Mouse (Mus musculus): ENCODE data around the gene Acap1. TPM values are rescaled to one million over a fixed set of nuclear protein-coding genes. Genes with fewer than 3 reads are reported as not detected.

The Acap1 gene
- polyA plus RNA-seq, 1 experiment from 2014 or later = 6.8 TPM

GRCm38 (mm10) chr11:69927501-69927900, 32.2 kb upstream of the Acap1 start:
- H3K9ac ChIP-seq (ENCODE audit: low read depth, low read length) = no peak overlapping the region
- H3K4me1 ChIP-seq (ENCODE audit: control insufficient read depth, low read depth, low read length) = peaks cover 17% of the 10 kb centered on the region
- no peak overlapping the region for H3K4me3 ChIP-seq (ENCODE audit: low read depth, low read length)
- no peak overlapping the region for H3K27ac ChIP-seq (ENCODE audit: low read length)
- H3K27me3 ChIP-seq (ENCODE audit: control insufficient read depth, insufficient read depth, low read depth, low read length) = no peaks in the 10 kb centered on the region
- 86% methylated on average over 2 of the region's 2 CpGs for WGBS (ENCODE audit: insufficient replicate concordance)
- ATAC-seq (ENCODE audit: low read depth) = no peak
- no peaks in the 10 kb centered on the region for H3K9me3 ChIP-seq (replicated peaks; ENCODE audit: control insufficient read depth, low read length)
- no peak overlapping the region for H3K4me2 ChIP-seq (ENCODE audit: low read depth, low read length)
- H3K36me3 ChIP-seq (ENCODE audit: control insufficient read depth, insufficient read depth) = no peaks in the 10 kb centered on the region

GRCm38 (mm10) chr11:69922796-69923195, 27.5 kb upstream of the Acap1 start:
- peak overlapping the region; percentile 99 for H3K27ac ChIP-seq (ENCODE audit: low read length)
- no peaks in the 10 kb centered on the region for H3K27me3 ChIP-seq (ENCODE audit: control insufficient read depth, insufficient read depth, low read depth, low read length)
- H3K9ac ChIP-seq (ENCODE audit: low read depth, low read length) = peak overlapping the region; percentile 80
- H3K9me3 ChIP-seq (replicated peaks; ENCODE audit: control insufficient read depth, low read length) = no peaks in the 10 kb centered on the region
- ATAC-seq (ENCODE audit: low read depth) = no peak
- H3K4me1 ChIP-seq (ENCODE audit: control insufficient read depth, low read depth, low read length) = peaks cover 37% of the 10 kb centered on the region
- peak overlapping the region; percentile 96 for H3K4me3 ChIP-seq (ENCODE audit: low read depth, low read length)
- peaks cover 13% of the 10 kb centered on the region for H3K36me3 ChIP-seq (ENCODE audit: control insufficient read depth, insufficient read depth)
- 66% methylated on average over 3 of the region's 3 CpGs for WGBS (ENCODE audit: insufficient replicate concordance)
- H3K4me2 ChIP-seq (ENCODE audit: low read depth, low read length) = peak overlapping the region; percentile 92

- 2% methylated on average over 12 of the region's 12 CpGs for WGBS (ENCODE audit: insufficient replicate concordance)
- H3K36me3 ChIP-seq (ENCODE audit: control insufficient read depth, insufficient read depth) = peaks cover 19% of the 10 kb centered on the region
- peak overlapping the region; percentile 96 for H3K4me3 ChIP-seq (ENCODE audit: low read depth, low read length)
- H3K27ac ChIP-seq (ENCODE audit: low read length) = peak overlapping the region; percentile 99
- H3K27me3 ChIP-seq (ENCODE audit: control insufficient read depth, insufficient read depth, low read depth, low read length) = no peaks in the 10 kb centered on the region
- no peaks in the 10 kb centered on the region for H3K9me3 ChIP-seq (replicated peaks; ENCODE audit: control insufficient read depth, low read length)
- peak overlapping the region; percentile 92 for H3K4me2 ChIP-seq (ENCODE audit: low read depth, low read length)
- peaks cover 43% of the 10 kb centered on the region for H3K4me1 ChIP-seq (ENCODE audit: control insufficient read depth, low read depth, low read length)
- peak overlapping the region; percentile 80 for H3K9ac ChIP-seq (ENCODE audit: low read depth, low read length)
- no peak for ATAC-seq (ENCODE audit: low read depth)
These were observed 26.8 kb upstream of the Acap1 start for GRCm38 (mm10) chr11:69922012-69922756.

- peak within 1 kb of the TSS; percentile 98 for H3K9ac ChIP-seq (ENCODE audit: low read depth, low read length)
- H3K36me3 ChIP-seq (ENCODE audit: control insufficient read depth, insufficient read depth) = peaks cover 25% of the 10 kb centered on the region
- peak within 1 kb of the TSS; percentile 96 for H3K4me3 ChIP-seq (ENCODE audit: low read depth, low read length)
- H3K27me3 ChIP-seq (ENCODE audit: control insufficient read depth, insufficient read depth, low read depth, low read length) = no peaks in the 10 kb centered on the region
- ATAC-seq (ENCODE audit: low read depth) = peak; percentile 90
- H3K4me1 ChIP-seq (ENCODE audit: control insufficient read depth, low read depth, low read length) = peaks cover 51% of the 10 kb centered on the region
- no peaks in the 10 kb centered on the region for H3K9me3 ChIP-seq (replicated peaks; ENCODE audit: control insufficient read depth, low read length)
- peak within 1 kb of the TSS; percentile 92 for H3K4me2 ChIP-seq (ENCODE audit: low read depth, low read length)
- H3K27ac ChIP-seq (ENCODE audit: low read length) = peak within 1 kb of the TSS; percentile 99
- under 1% methylated on average over 78 of the region's 78 CpGs for WGBS (ENCODE audit: insufficient replicate concordance)
These were observed 26.0 kb upstream of the Acap1 start, which contains the start of gene Eif5a for GRCm38 (mm10) chr11:69921114-69922011. TSS of gene Eif5a (minus strand) at chr11:69921958.

- peak overlapping the region; percentile 98 for H3K9ac ChIP-seq (ENCODE audit: low read depth, low read length)
- peak overlapping the region; percentile 99 for H3K27ac ChIP-seq (ENCODE audit: low read length)
- ATAC-seq (ENCODE audit: low read depth) = peak; percentile 7
- peaks cover 60% of the 10 kb centered on the region for H3K4me1 ChIP-seq (ENCODE audit: control insufficient read depth, low read depth, low read length)
- no peaks in the 10 kb centered on the region for H3K9me3 ChIP-seq (replicated peaks; ENCODE audit: control insufficient read depth, low read length)
- H3K27me3 ChIP-seq (ENCODE audit: control insufficient read depth, insufficient read depth, low read depth, low read length) = no peaks in the 10 kb centered on the region
- peaks cover 33% of the 10 kb centered on the region for H3K36me3 ChIP-seq (ENCODE audit: control insufficient read depth, insufficient read depth)
- peak overlapping the region; percentile 96 for H3K4me3 ChIP-seq (ENCODE audit: low read depth, low read length)
- peak overlapping the region; percentile 90 for H3K4me2 ChIP-seq (ENCODE audit: low read depth, low read length)
- WGBS (ENCODE audit: insufficient replicate concordance) = under 1% methylated on average over 47 of the region's 65 CpGs
These were observed 25.1 kb upstream of the Acap1 start for GRCm38 (mm10) chr11:69920266-69921031.

- ATAC-seq (ENCODE audit: low read depth) = peak; percentile 41
- no peaks in the 10 kb centered on the region for H3K27me3 ChIP-seq (ENCODE audit: control insufficient read depth, insufficient read depth, low read depth, low read length)
- H3K4me1 ChIP-seq (ENCODE audit: control insufficient read depth, low read depth, low read length) = peaks cover 66% of the 10 kb centered on the region
- under 1% methylated on average over 17 of the region's 17 CpGs for WGBS (ENCODE audit: insufficient replicate concordance)
- peak overlapping the region; percentile 99 for H3K27ac ChIP-seq (ENCODE audit: low read length)
- H3K36me3 ChIP-seq (ENCODE audit: control insufficient read depth, insufficient read depth) = peaks cover 38% of the 10 kb centered on the region
- peak overlapping the region; percentile 96 for H3K4me3 ChIP-seq (ENCODE audit: low read depth, low read length)
- no peaks in the 10 kb centered on the region for H3K9me3 ChIP-seq (replicated peaks; ENCODE audit: control insufficient read depth, low read length)
- peak overlapping the region; percentile 98 for H3K9ac ChIP-seq (ENCODE audit: low read depth, low read length)
- peak overlapping the region; percentile 90 for H3K4me2 ChIP-seq (ENCODE audit: low read depth, low read length)
These were observed 24.4 kb upstream of the Acap1 start for GRCm38 (mm10) chr11:69919661-69920265.

- no peak for ATAC-seq (ENCODE audit: low read depth)
These were observed 23.7 kb upstream of the Acap1 start for GRCm38 (mm10) chr11:69919053-69919452.

GRCm38 (mm10) chr11:69918118-69918517, 22.8 kb upstream of the Acap1 start:
- Histone ChIP-seq H3K9ac (ENCODE audit: low read depth, low read length) (peak overlapping the region; percentile 24; the same call in 1 of the 2 replicates), H3K4me1 (ENCODE audit: control insufficient read depth, low read depth, low read length) (peaks cover 60% of the 10 kb centered on the region), H3K27me3 (ENCODE audit: control insufficient read depth, insufficient read depth, low read depth, low read length) (no peaks in the 10 kb centered on the region), H3K4me2 (ENCODE audit: low read depth, low read length) (peak overlapping the region; percentile 90), H3K9me3 (replicated peaks; ENCODE audit: control insufficient read depth, low read length) (no peaks in the 10 kb centered on the region), H3K4me3 (ENCODE audit: low read depth, low read length) (peak overlapping the region; percentile 1; the same call in 1 of the 2 replicates), H3K36me3 (ENCODE audit: control insufficient read depth, insufficient read depth) (peaks cover 38% of the 10 kb centered on the region), H3K27ac (ENCODE audit: low read length) (peak overlapping the region; percentile 99)
- no peak for ATAC-seq (ENCODE audit: low read depth)
- 63% methylated on average over 5 of the region's 5 CpGs for WGBS (ENCODE audit: insufficient replicate concordance)

More at GRCm38 (mm10) chr11:69919053-69919452, 23.7 kb upstream of the Acap1 start:
- H3K9ac ChIP-seq (ENCODE audit: low read depth, low read length) = peak overlapping the region; percentile 98
- peaks cover 38% of the 10 kb centered on the region for H3K36me3 ChIP-seq (ENCODE audit: control insufficient read depth, insufficient read depth)
- H3K4me1 ChIP-seq (ENCODE audit: control insufficient read depth, low read depth, low read length) = peaks cover 64% of the 10 kb centered on the region
- no peaks in the 10 kb centered on the region for H3K27me3 ChIP-seq (ENCODE audit: control insufficient read depth, insufficient read depth, low read depth, low read length)
- H3K4me3 ChIP-seq (ENCODE audit: low read depth, low read length) = peak overlapping the region; percentile 96
- WGBS (ENCODE audit: insufficient replicate concordance) = 39% methylated on average over 9 of the region's 9 CpGs
- H3K27ac ChIP-seq (ENCODE audit: low read length) = peak overlapping the region; percentile 99
- H3K9me3 ChIP-seq (replicated peaks; ENCODE audit: control insufficient read depth, low read length) = no peaks in the 10 kb centered on the region
- H3K4me2 ChIP-seq (ENCODE audit: low read depth, low read length) = peak overlapping the region; percentile 90
